Mouse (Mus musculus) myocyte (in vitro differentiated cells): ENCODE measurements around the gene Spon1. TPM values are rescaled to one million over a fixed set of nuclear protein-coding genes. Genes with fewer than 3 reads are reported as not detected.
A peak's percentile ranks its signal among the peaks of the same experiment; 100 is the strongest.

ENCODE experiments used
- H3K27me3 ChIP-seq: one replicate; pipeline ENCODE4 v1.6.1; 2011; ENCODE audit not compliant: control insufficient read depth, insufficient read depth, insufficient read length
- H3K36me3 ChIP-seq: one replicate; pipeline ENCODE4 v1.6.1; 2011; ENCODE audit not compliant: control insufficient read depth, insufficient read depth
- H3K4me2 ChIP-seq: one replicate; pipeline ENCODE4 v1.6.1; 2011; ENCODE audit warnings: low read depth, control low read depth
- H3K4me3 ChIP-seq: one replicate; pipeline ENCODE4 v1.5.1; 2011; ENCODE audit warnings: mild to moderate bottlenecking, control low read depth, moderate library complexity
- H3K79me2 ChIP-seq: one replicate; pipeline ENCODE4 v1.6.1; 2011; ENCODE audit not compliant: control insufficient read depth, insufficient read depth
- H3ac ChIP-seq: one replicate; pipeline ENCODE4 v1.6.1; 2011; ENCODE audit not compliant: control insufficient read depth, insufficient read length
- CEBPB ChIP-seq: IDR thresholded peaks from 2 replicates; pipeline ENCODE4 v1.6.1; 2011; ENCODE audit warnings: mild to moderate bottlenecking, moderate library complexity; ENCODE audit not compliant: poor library complexity, insufficient read depth, severe bottlenecking
- E2F4 ChIP-seq: IDR thresholded peaks from one replicate; pipeline ENCODE4 v1.6.1; 2011; ENCODE audit warnings: mild to moderate bottlenecking, control low read depth, moderate library complexity; ENCODE audit not compliant: insufficient read depth
- MAX ChIP-seq: IDR thresholded peaks from one replicate; pipeline ENCODE4 v1.6.1; 2011; ENCODE audit warnings: low read depth, mild to moderate bottlenecking, control low read depth
- MYOD1 ChIP-seq, 3 experiments: IDR thresholded peaks; one replicate each; pipeline ENCODE4 v1.6.1; 2011; ENCODE audit warnings: control low read depth in 2 of 3, low read depth in 2 of 3, mild to moderate bottlenecking in 2 of 3, moderate library complexity in 1 of 3; ENCODE audit not compliant: insufficient read length in 2 of 3, control insufficient read depth in 1 of 3
- MYOG ChIP-seq, 3 experiments: IDR thresholded peaks; one replicate each; pipeline ENCODE4 v1.6.1; 2011; ENCODE audit warnings: control low read depth in 2 of 3, low read depth in 2 of 3, mild to moderate bottlenecking in 2 of 3; ENCODE audit not compliant: insufficient read length in 2 of 3, control insufficient read depth in 1 of 3, insufficient read depth in 1 of 3
- POLR2A ChIP-seq: IDR thresholded peaks from one replicate; pipeline ENCODE4 v1.6.1; 2011; ENCODE audit warnings: low read depth, mild to moderate bottlenecking, control low read depth, moderate library complexity; ENCODE audit not compliant: insufficient read length
- POLR2AphosphoS2 ChIP-seq: IDR thresholded peaks from one replicate; pipeline ENCODE4 v1.6.1; 2011; ENCODE audit warnings: low read depth, control low read depth; ENCODE audit not compliant: insufficient read length
- REST ChIP-seq: IDR thresholded peaks from one replicate; pipeline ENCODE4 v1.6.1; 2011; ENCODE audit warnings: mild to moderate bottlenecking, control low read depth, moderate library complexity; ENCODE audit not compliant: insufficient read depth, insufficient read length
- SRF ChIP-seq: IDR thresholded peaks from one replicate; pipeline ENCODE4 v1.6.1; 2011; ENCODE audit warnings: low read depth; ENCODE audit not compliant: control insufficient read depth, insufficient read length
- TCF12 ChIP-seq: IDR thresholded peaks from one replicate; pipeline ENCODE4 v1.6.1; 2011; ENCODE audit warnings: mild to moderate bottlenecking, control low read depth; ENCODE audit not compliant: poor library complexity, insufficient read depth, severe bottlenecking
- TCF3 ChIP-seq: IDR thresholded peaks from one replicate; pipeline ENCODE4 v1.6.1; 2011; ENCODE audit warnings: low read depth, control low read depth; ENCODE audit not compliant: insufficient read length
- USF1 ChIP-seq: IDR thresholded peaks from one replicate; pipeline ENCODE4 v1.6.1; 2011; ENCODE audit warnings: low read depth, mild to moderate bottlenecking, control low read depth, moderate library complexity
- polyA plus RNA-seq: library from polyadenylated mRNA; unstranded; fragments of >200 nt; fragmentation: generic; extraction: Trizol; gene quantifications from one replicate; pipeline ENCODE4 v1.2.1, GENCODE M21; 2012; ENCODE audit warnings: missing spikeins

Gene Spon1
- polyA plus RNA-seq, 1 experiment = 0.04 TPM

- Histone ChIP-seq H3K36me3 (no peaks in the 10 kb centered on the region), H3K4me3 (no peak overlapping the region), H3ac (no peak overlapping the region), H3K79me2 (no peaks in the 10 kb centered on the region), H3K4me2 (no peak overlapping the region), H3K27me3 (no peaks in the 10 kb centered on the region)
- TF ChIP-seq E2F4 (no peak), MYOD1 (IDR thresholded peaks at IDR 0.05; ENCODE audit: control insufficient read depth in 1 of 3, insufficient read length in 2 of 3, low read depth in 2 of 3) (no peak)
Measured at GRCm38 (mm10) chr7:113743982-113744381, 21.8 kb upstream of the Spon1 start.

- Histone ChIP-seq H3K4me3 (no peak overlapping the region), H3K4me2 (no peak overlapping the region), H3ac (no peak overlapping the region), H3K36me3 (no peaks in the 10 kb centered on the region), H3K27me3 (no peaks in the 10 kb centered on the region), H3K79me2 (no peaks in the 10 kb centered on the region)
- TF ChIP-seq MAX (no peak), POLR2A (no peak), MYOD1 (IDR thresholded peaks at IDR 0.05; ENCODE audit: control insufficient read depth in 1 of 3, insufficient read length in 2 of 3, low read depth in 2 of 3) (no peak), MYOG (IDR thresholded peaks at IDR 0.05; ENCODE audit: control insufficient read depth in 1 of 3, insufficient read depth in 1 of 3, insufficient read length in 2 of 3, low read depth in 2 of 3) (no peak), SRF (no peak), USF1 (no peak), CEBPB (no peak), REST (no peak), TCF12 (no peak), TCF3 (no peak), POLR2AphosphoS2 (no peak), E2F4 (no peak)
Measured at GRCm38 (mm10) chr7:113756616-113757015, 9.2 kb upstream of the Spon1 start.

- H3K27me3 ChIP-seq = no peaks in the 10 kb centered on the region
- no peak overlapping the region for H3K4me3 ChIP-seq
- H3K79me2 ChIP-seq = no peaks in the 10 kb centered on the region
- no peaks in the 10 kb centered on the region for H3K36me3 ChIP-seq
- H3ac ChIP-seq = no peak overlapping the region
- no peak overlapping the region for H3K4me2 ChIP-seq
- TF ChIP-seq MAX (no peak), CEBPB (no peak), POLR2AphosphoS2 (no peak), TCF3 (no peak), REST (no peak), E2F4 (no peak), TCF12 (no peak), USF1 (peak; percentile 80)
Measured at GRCm38 (mm10) chr7:113759212-113759611, 6.6 kb upstream of the Spon1 start.

GRCm38 (mm10) chr7:113765133-113765532, 665 bp upstream of the Spon1 start:
- no peaks in the 10 kb centered on the region for H3K79me2 ChIP-seq
- H3ac ChIP-seq = no peak overlapping the region
- H3K4me3 ChIP-seq = no peak overlapping the region
- TF ChIP-seq SRF = no peak
- no peak for TF ChIP-seq MYOD1 (IDR thresholded peaks at IDR 0.05; ENCODE audit: control insufficient read depth in 1 of 3, insufficient read length in 2 of 3, low read depth in 2 of 3)
- no peak for TF ChIP-seq MYOG (IDR thresholded peaks at IDR 0.05; ENCODE audit: control insufficient read depth in 1 of 3, insufficient read depth in 1 of 3, insufficient read length in 2 of 3, low read depth in 2 of 3)
- no peak for TF ChIP-seq TCF12
- TF ChIP-seq USF1 = no peak
- no peak for TF ChIP-seq REST
- no peak for TF ChIP-seq MAX
- no peak for TF ChIP-seq TCF3
- no peak for TF ChIP-seq E2F4
- TF ChIP-seq CEBPB = no peak
- H3K27me3 ChIP-seq = peaks cover 25% of the 10 kb centered on the region
- no peaks in the 10 kb centered on the region for H3K36me3 ChIP-seq
- no peak overlapping the region for H3K4me2 ChIP-seq

GRCm38 (mm10) chr7:113766498-113766941, 722 bp downstream of the Spon1 start:
- no peaks in the 10 kb centered on the region for H3K36me3 ChIP-seq
- no peak overlapping the region for H3K4me2 ChIP-seq
- TF ChIP-seq REST = no peak
- TF ChIP-seq POLR2A = no peak
- no peak for TF ChIP-seq CEBPB
- no peak for TF ChIP-seq USF1
- TF ChIP-seq E2F4 = no peak
- no peak for TF ChIP-seq POLR2AphosphoS2
- TF ChIP-seq SRF = no peak
- no peak for TF ChIP-seq TCF3
- TF ChIP-seq MYOD1 (IDR thresholded peaks at IDR 0.05; ENCODE audit: control insufficient read depth in 1 of 3, insufficient read length in 2 of 3, low read depth in 2 of 3) = no peak
- no peak for TF ChIP-seq TCF12
- H3ac ChIP-seq = no peak overlapping the region
- H3K79me2 ChIP-seq = no peaks in the 10 kb centered on the region
- H3K4me3 ChIP-seq = no peak overlapping the region
- peaks cover 25% of the 10 kb centered on the region for H3K27me3 ChIP-seq
